ENCODE assay signal across 9 mouse cellular contexts in the genomic region with DNA sequence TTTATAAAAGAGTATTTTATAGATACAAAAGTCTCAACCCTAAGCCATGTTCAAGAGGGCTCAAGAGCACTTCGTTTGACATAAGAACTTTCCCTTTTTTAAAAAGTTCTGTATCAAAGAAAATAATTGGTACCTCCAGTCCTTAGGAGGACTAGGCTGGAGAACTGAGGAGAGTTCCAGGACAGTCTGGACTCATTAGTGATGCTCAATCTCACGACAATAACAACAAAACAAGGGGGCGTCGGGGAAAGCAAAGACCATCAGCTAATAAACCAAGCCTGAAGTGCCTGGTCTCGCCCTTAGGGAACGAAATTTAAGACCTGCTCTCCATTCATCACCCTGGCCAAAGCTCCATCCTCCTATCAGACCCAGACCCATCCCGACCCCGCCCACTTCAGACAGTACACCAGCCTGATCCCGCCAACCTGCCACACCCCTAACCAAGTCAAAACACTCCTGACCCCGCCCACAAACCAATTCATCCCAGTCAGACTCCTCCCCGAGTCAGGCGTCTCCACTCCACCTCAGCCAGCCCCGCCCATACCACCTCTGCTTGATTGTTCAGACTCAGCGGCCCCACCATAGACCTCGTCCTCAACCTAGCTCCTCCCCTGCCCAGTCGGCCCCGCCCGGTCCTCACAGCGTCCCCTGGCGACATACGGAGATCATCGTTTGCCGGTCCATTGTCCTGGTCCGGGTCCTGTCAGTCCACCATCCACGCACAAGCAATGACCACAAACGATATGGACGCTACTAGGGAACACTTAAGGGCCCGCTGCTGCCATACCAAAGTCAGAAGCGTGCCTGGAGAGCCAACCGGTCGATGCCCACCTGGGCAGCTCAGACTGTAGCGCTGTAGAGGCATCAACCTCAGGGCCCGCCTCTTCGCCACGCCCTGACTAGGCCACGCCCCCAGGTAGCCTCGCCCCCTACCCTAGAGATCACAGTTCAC. TPM values are rescaled to one million over a fixed set of nuclear protein-coding genes. Genes with fewer than 3 reads are reported as not detected.
A peak's percentile ranks its signal among the peaks of the same experiment; 100 is the strongest.
DNase-seq lines count a peak whose midpoint lies in the region; ATAC-seq and TF ChIP-seq lines count a peak whose summit lies in the region.
"Had no signal": no experiment of that assay in that cellular context is flagged by ENCODE, and none has a peak within 500 bp of the region (broad histone marks: within the 10 kb centered on the region; RNA-seq: fewer than 3 reads in every experiment).

No protein-coding gene starts in this region.

- H3K4me1 ChIP-seq in heart, embryonic 11.5 days (ENCODE audit: control insufficient read depth, insufficient read depth, low read length): peaks cover 3% of the 10 kb centered on the region; the same call in 1 of the 2 replicates
- no peaks in the 10 kb centered on the region for H3K4me1 ChIP-seq in kidney, embryonic 14.5 days (ENCODE audit: control insufficient read depth, insufficient read depth, low read length)

- intact Hi-C loops in gastrocnemius, adult 2 months (cut with DNase I): loop anchor here (5.0 kb wide), 1 partner anchor 348 kb away; no protein-coding TSS in a partner anchor

- peak; percentile 62 for DNase-seq in gastrocnemius, adult 2 months
- no peak for DNase-seq in gastrocnemius, postnatal 10 days
- peak; percentile 88 for DNase-seq in embryo, embryonic 11 days
- DNase-seq in lung, postnatal 10 days: peak; percentile 83
- peak; percentile 74 for DNase-seq in retina, embryonic 14.5 days (ENCODE audit: low spot score)
- no peak for DNase-seq in frontal cortex, postnatal 10 days (ENCODE audit: low spot score in 2 of 2)

- H3K36me3 ChIP-seq in heart, embryonic 11.5 days (ENCODE audit: control insufficient read depth, insufficient read depth, low read length): no peaks in the 10 kb centered on the region
- H3K36me3 ChIP-seq in kidney, embryonic 14.5 days (ENCODE audit: control insufficient read depth, insufficient read depth, low read length): no peaks in the 10 kb centered on the region
- H3K36me3 ChIP-seq: G1E had no signal

- peak; percentile 46 for TF ChIP-seq CTCF in gastrocnemius, adult 2 months (IDR thresholded peaks at IDR 0.05)

- H3K27ac ChIP-seq in gastrocnemius, adult 2 months: no peak overlapping the region; the same call in 1 of the 2 replicates
- H3K27ac ChIP-seq in heart, embryonic 11.5 days (ENCODE audit: low read depth, low read length): no peak overlapping the region
- H3K27ac ChIP-seq in kidney, embryonic 14.5 days (ENCODE audit: low read depth, low read length): no peak overlapping the region

- WGBS in heart, embryonic 11.5 days (ENCODE audit: insufficient replicate concordance): 3% methylated on average over 37 of the region's 37 CpGs
- 2% methylated on average over 37 of the region's 37 CpGs for WGBS in kidney, embryonic 14.5 days

- peak overlapping the region; percentile 39; the same call in 1 of the 2 replicates for H3K9ac ChIP-seq in heart, embryonic 11.5 days (ENCODE audit: low read depth, low read length)
- H3K9ac ChIP-seq in kidney, embryonic 14.5 days (ENCODE audit: low read depth, low read length): peak overlapping the region; percentile 23; the same call in 1 of the 2 replicates

- H3K9me3 ChIP-seq in heart, embryonic 11.5 days (replicated peaks; ENCODE audit: control insufficient read depth, low read length): no peaks in the 10 kb centered on the region
- no peaks in the 10 kb centered on the region for H3K9me3 ChIP-seq in kidney, embryonic 14.5 days (ENCODE audit: control insufficient read depth, low read length)
- H3K9me3 ChIP-seq: G1E had no signal

- peak overlapping the region; percentile 86 for H3K4me2 ChIP-seq in heart, embryonic 11.5 days
- peak overlapping the region; percentile 76 for H3K4me2 ChIP-seq in kidney, embryonic 14.5 days (replicated peaks; ENCODE audit: low read depth, low read length)

- peak; percentile 84 for ATAC-seq in heart, embryonic 11.5 days (replicated peaks; ENCODE audit: insufficient number of reproducible peaks, low FRiP score, low TSS enrichment)
- peak; percentile 95 for ATAC-seq in kidney, embryonic 14.5 days (ENCODE audit: low FRiP score, low TSS enrichment)

- H3K4me3 ChIP-seq in gastrocnemius, adult 2 months: peak overlapping the region; percentile 62
- H3K4me3 ChIP-seq in heart, embryonic 11.5 days (ENCODE audit: low read depth, low read length): peak overlapping the region; percentile 47
- peak overlapping the region; percentile 44 for H3K4me3 ChIP-seq in kidney, embryonic 14.5 days (ENCODE audit: low read length)

- H3K27me3 ChIP-seq in heart, embryonic 11.5 days (ENCODE audit: control insufficient read depth, insufficient read depth, low read length): no peaks in the 10 kb centered on the region
- no peaks in the 10 kb centered on the region for H3K27me3 ChIP-seq in kidney, embryonic 14.5 days (ENCODE audit: control insufficient read depth, insufficient read depth, low read length)

RNA-seq across cellular contexts. Expression of a gene that starts 35.5 kb away (rescaled TPM):
- not detected for total RNA-seq in gastrocnemius, adult 2 months (2021)
- total RNA-seq in gastrocnemius, postnatal 10 days (2021): not detected
- not detected in 2 replicates for polyA plus RNA-seq in heart, embryonic 11.5 days (2014; fragmentation: Nextera tagmentation; extraction: Ambion mirVana)
- not detected in 2 replicates for polyA plus RNA-seq in kidney, embryonic 14.5 days (2014; fragmentation: Nextera tagmentation; extraction: Ambion mirVana)
- polyA plus RNA-seq: G1E had no signal

RNA-seq across cellular contexts. Expression of a gene that starts 39.7 kb away (rescaled TPM):
- total RNA-seq in gastrocnemius, adult 2 months (2021): 10 to 100 TPM in 1 of 2 experiments, 1 to 10 TPM in 1; 8.7 to 14.6 TPM
- 1 to 10 TPM; 7.1 to 7.5 TPM for total RNA-seq in gastrocnemius, postnatal 10 days (2021)
- polyA plus RNA-seq in heart, embryonic 11.5 days (2014; fragmentation: Nextera tagmentation; extraction: Ambion mirVana): 1.4 and 1.6 TPM in 2 replicates
- 0.84 and 1.9 TPM in 2 replicates for polyA plus RNA-seq in kidney, embryonic 14.5 days (2014; fragmentation: Nextera tagmentation; extraction: Ambion mirVana)

RNA-seq across cellular contexts. Expression of a gene that starts 39.8 kb away (rescaled TPM):
- 1 to 10 TPM; 6.5 to 9.7 TPM for total RNA-seq in gastrocnemius, adult 2 months (2021)
- 1 to 10 TPM; 4.7 to 6.6 TPM for total RNA-seq in gastrocnemius, postnatal 10 days (2021)
- polyA plus RNA-seq in heart, embryonic 11.5 days (2014; fragmentation: Nextera tagmentation; extraction: Ambion mirVana): 4.1 and 5.3 TPM in 2 replicates
- 3.3 and 4.2 TPM in 2 replicates for polyA plus RNA-seq in kidney, embryonic 14.5 days (2014; fragmentation: Nextera tagmentation; extraction: Ambion mirVana)

Comparison
In these comparisons a context has a peak if more than half of its experiments do, and no peak if none do; other contexts are left out.
1. DNase-seq: peak in gastrocnemius, adult 2 months (single experiment), embryo, embryonic 11 days (single experiment), lung, postnatal 10 days (single experiment) and retina, embryonic 14.5 days (single experiment); none in gastrocnemius, postnatal 10 days (single experiment) and frontal cortex, postnatal 10 days (0 of 2).
2. Peak in every context shown above with its lines, with median percentiles within 50 percentile points of each other: H3K4me3 ChIP-seq.